Mouse (Mus musculus): Measurements from ENCODE around the gene Dtx1.

DNA sequence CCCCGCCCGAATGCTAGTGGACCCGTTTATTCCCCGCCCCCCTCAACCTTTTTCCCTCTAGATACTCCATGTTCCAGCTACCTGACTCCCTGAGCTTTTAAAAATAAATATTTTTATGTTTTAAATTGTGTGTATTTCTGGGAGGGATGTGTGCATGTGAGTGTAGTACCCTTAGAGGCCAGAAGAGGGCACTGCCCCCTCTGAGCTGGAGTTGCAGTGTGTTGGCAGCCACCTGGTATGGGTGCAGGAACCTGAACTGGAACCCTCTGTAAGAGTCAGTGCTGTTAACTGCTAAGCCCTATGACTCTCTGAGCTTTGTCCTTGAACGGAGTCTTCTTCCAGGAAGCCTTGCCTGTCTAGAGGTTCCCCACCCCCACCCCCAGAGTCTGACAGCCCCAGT is 79.8 kb downstream of the Dtx1 start:
- TF ChIP-seq ZNF384 (IDR thresholded peaks at IDR 0.05; ENCODE audit: low read depth, low read length) (no peak), MAFK (IDR thresholded peaks at IDR 0.05; ENCODE audit: insufficient read depth, low read depth, low read length) (no peak)
